Mouse (Mus musculus) lung, postnatal 0 days (tissue): ENCODE measurements around the gene Dlk1. TPM values are rescaled to one million over a fixed set of nuclear protein-coding genes. Genes with fewer than 3 reads are reported as not detected.
"Not testable (repeated sequence)": the region's sequence is repeated elsewhere in the genome, so short reads cannot be mapped to it uniquely, and the experiment has no call there.

ENCODE experiments used
- ATAC-seq: fragments of 200-750 bp; cut with Nextera tagmentation; 2 replicates; pipeline ENCODE4 v1.8.0; 2017; ENCODE audit warnings: moderate library complexity
- DNase-seq: peaks from one replicate; pipeline ENCODE4 v3.0.0-alpha.2; 2016; ENCODE audit warnings: low spot score
- H3K27ac ChIP-seq: fragments of 300-500 bp; sonication (generic); 2 replicates; pipeline ENCODE4 v1.5.1; 2014; ENCODE audit warnings: antibody characterized with exemption, mild to moderate bottlenecking, low read length, mixed read lengths
- H3K27me3 ChIP-seq: fragments of 300-500 bp; sonication (generic); replicated peaks from 2 replicates; pipeline ENCODE4 v1.6.1; 2014; ENCODE audit warnings: low read length, mixed read lengths; ENCODE audit not compliant: insufficient read depth
- H3K36me3 ChIP-seq: fragments of 300-500 bp; sonication (generic); 2 replicates; pipeline ENCODE4 v1.6.1; 2014; ENCODE audit warnings: low read length, mixed read lengths; ENCODE audit not compliant: insufficient read depth
- H3K4me1 ChIP-seq: fragments of 300-500 bp; sonication (generic); 2 replicates; pipeline ENCODE4 v1.6.1; 2014; ENCODE audit warnings: antibody characterized with exemption, low read depth, low read length, mixed read lengths; ENCODE audit not compliant: insufficient read depth
- H3K4me2 ChIP-seq: fragments of 300-500 bp; sonication (generic); replicated peaks from 2 replicates; pipeline ENCODE4 v1.6.1; 2014; ENCODE audit warnings: low read depth, mild to moderate bottlenecking, low read length, moderate library complexity, mixed read lengths
- H3K4me3 ChIP-seq: fragments of 300-500 bp; sonication (generic); 2 replicates; pipeline ENCODE4 v1.5.1; 2014; ENCODE audit warnings: low read depth, low read length
- H3K9ac ChIP-seq: fragments of 300-500 bp; sonication (generic); replicated peaks from 2 replicates; pipeline ENCODE4 v1.6.1; 2014; ENCODE audit warnings: low read depth, mild to moderate bottlenecking
- H3K9me3 ChIP-seq: fragments of 300-500 bp; sonication (generic); 2 replicates; pipeline ENCODE4 v1.6.1; 2016; ENCODE audit warnings: low read length, mixed read lengths
- CTCF ChIP-seq: IDR thresholded peaks from 2 replicates; pipeline ENCODE4 v1.5.1; 2016; ENCODE audit warnings: antibody characterized with exemption, mild to moderate bottlenecking
- EP300 ChIP-seq: IDR thresholded peaks from 2 replicates; pipeline ENCODE4 v1.6.1; 2016; ENCODE audit warnings: antibody characterized with exemption, mild to moderate bottlenecking, control low read depth
- WGBS: fragments of 180-500 bp; shearing (Covaris S2); extraction: QIAGEN DNeasy Blood & Tissue Kit; methylation state at CpG from one replicate; pipeline ENCODE4 v1.1.7; 2014; 5-methylcytosine and 5-hydroxymethylcytosine counted together
- polyA plus RNA-seq: library from polyadenylated mRNA; unstranded; fragments of >200 nt; fragmentation: Nextera tagmentation; extraction: Ambion mirVana; gene quantifications from 2 replicates; pipeline ENCODE4 v1.2.1, GENCODE M21; 2015

Gene Dlk1
- polyA plus RNA-seq, 1 experiment from 2014 or later: 364 TPM

- Histone ChIP-seq H3K27me3 (no peaks in the 10 kb centered on the region), H3K27ac (no peak overlapping the region), H3K4me1 (no peaks in the 10 kb centered on the region), H3K36me3 (no peaks in the 10 kb centered on the region), H3K9me3 (no peaks in the 10 kb centered on the region), H3K9ac (no peak overlapping the region), H3K4me2 (no peak overlapping the region), H3K4me3 (no peak overlapping the region)
- no peak for TF ChIP-seq EP300
- TF ChIP-seq CTCF: no peak
- 54% methylated on average over 9 of the region's 9 CpGs for WGBS
- ATAC-seq (peak; percentile 22), DNase-seq (no peak)
Observed at GRCm38 (mm10) chr12:109474187-109474606, 21.6 kb downstream of the Dlk1 start.

DNA sequence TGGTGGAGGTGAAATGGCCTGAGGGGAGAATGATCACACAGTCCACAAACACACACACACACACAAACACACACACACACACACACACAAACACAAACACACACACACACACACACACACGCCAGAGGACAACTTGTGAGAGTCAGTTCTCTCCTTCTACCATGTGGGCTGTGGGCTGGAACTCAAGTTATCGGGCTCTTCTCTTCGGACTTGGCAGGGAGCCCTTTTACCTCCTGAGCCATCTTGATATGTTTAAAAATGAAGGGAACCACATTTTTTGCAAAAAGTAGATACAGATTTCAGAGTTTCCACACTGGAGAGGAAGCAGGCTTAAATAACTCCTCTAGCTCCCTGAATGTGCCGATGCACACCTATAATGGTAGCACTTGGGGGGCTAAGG is 22.9 kb downstream of the Dlk1 start:
- DNase-seq (no peak), ATAC-seq (no peak)
- no peaks in the 10 kb centered on the region for H3K9me3 ChIP-seq
- H3K4me3 ChIP-seq: no peak overlapping the region
- TF ChIP-seq CTCF (no peak), EP300 (no peak)
- no peaks in the 10 kb centered on the region for H3K4me1 ChIP-seq
- H3K9ac ChIP-seq: no peak overlapping the region
- H3K27ac ChIP-seq: no peak overlapping the region
- H3K4me2 ChIP-seq: no peak overlapping the region
- H3K27me3 ChIP-seq: no peaks in the 10 kb centered on the region
- WGBS: 53% methylated on average over 4 of the region's 4 CpGs
- H3K36me3 ChIP-seq: no peaks in the 10 kb centered on the region

- not testable (repeated sequence) for H3K27ac ChIP-seq, H3K9ac ChIP-seq, H3K36me3 ChIP-seq, H3K4me3 ChIP-seq, H3K27me3 ChIP-seq, ATAC-seq, H3K4me2 ChIP-seq, H3K9me3 ChIP-seq, DNase-seq, H3K4me1 ChIP-seq
- 72% methylated on average over 1 of the region's 1 CpGs for WGBS
Observed at GRCm38 (mm10) chr12:109486525-109486924, 33.9 kb downstream of the Dlk1 start.

DNA sequence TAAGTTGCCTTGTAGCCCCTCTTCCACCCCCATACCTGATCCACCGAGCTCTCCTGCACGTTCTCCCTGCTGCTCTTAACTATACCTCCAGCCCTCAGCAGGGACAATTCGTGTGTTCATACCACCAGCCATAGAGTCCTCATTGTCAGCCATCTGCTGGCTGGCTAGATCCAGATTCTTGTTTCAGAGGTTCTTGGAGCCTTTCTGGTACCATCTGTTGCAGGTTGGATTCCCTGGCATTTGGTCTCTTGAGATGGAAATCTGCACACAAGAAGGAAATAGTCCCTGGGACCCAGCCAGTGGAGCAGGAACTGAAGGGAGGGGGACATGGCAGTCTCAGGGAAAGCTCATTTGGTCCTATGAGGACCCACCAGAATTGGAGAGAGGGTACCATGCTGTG is 39.1 kb downstream of the Dlk1 start:
- DNase-seq (no peak), ATAC-seq (no peak)
- no peak overlapping the region for H3K9ac ChIP-seq
- H3K27ac ChIP-seq: no peak overlapping the region
- no peaks in the 10 kb centered on the region for H3K36me3 ChIP-seq
- no peak overlapping the region for H3K4me2 ChIP-seq
- no peaks in the 10 kb centered on the region for H3K27me3 ChIP-seq
- H3K9me3 ChIP-seq: no peaks in the 10 kb centered on the region
- H3K4me3 ChIP-seq: no peak overlapping the region
- TF ChIP-seq EP300: no peak
- no peak for TF ChIP-seq CTCF
- WGBS: 74% methylated on average over 3 of the region's 3 CpGs
- peaks cover 5% of the 10 kb centered on the region; the same call in 1 of the 2 replicates for H3K4me1 ChIP-seq

GRCm38 (mm10) chr12:109493381-109493780 is 40.8 kb downstream of the Dlk1 start:
- no peak for DNase-seq
- H3K9me3 ChIP-seq: no peaks in the 10 kb centered on the region
- H3K27ac ChIP-seq: no peak overlapping the region
- H3K27me3 ChIP-seq: no peaks in the 10 kb centered on the region
- no peak for ATAC-seq
- 91% methylated on average over 9 of the region's 9 CpGs for WGBS
- TF ChIP-seq CTCF (no peak), EP300 (no peak)
- H3K4me2 ChIP-seq: no peak overlapping the region
- no peaks in the 10 kb centered on the region for H3K36me3 ChIP-seq
- H3K4me1 ChIP-seq: peaks cover 5% of the 10 kb centered on the region; the same call in 1 of the 2 replicates
- H3K9ac ChIP-seq: no peak overlapping the region
- H3K4me3 ChIP-seq: no peak overlapping the region

DNA sequence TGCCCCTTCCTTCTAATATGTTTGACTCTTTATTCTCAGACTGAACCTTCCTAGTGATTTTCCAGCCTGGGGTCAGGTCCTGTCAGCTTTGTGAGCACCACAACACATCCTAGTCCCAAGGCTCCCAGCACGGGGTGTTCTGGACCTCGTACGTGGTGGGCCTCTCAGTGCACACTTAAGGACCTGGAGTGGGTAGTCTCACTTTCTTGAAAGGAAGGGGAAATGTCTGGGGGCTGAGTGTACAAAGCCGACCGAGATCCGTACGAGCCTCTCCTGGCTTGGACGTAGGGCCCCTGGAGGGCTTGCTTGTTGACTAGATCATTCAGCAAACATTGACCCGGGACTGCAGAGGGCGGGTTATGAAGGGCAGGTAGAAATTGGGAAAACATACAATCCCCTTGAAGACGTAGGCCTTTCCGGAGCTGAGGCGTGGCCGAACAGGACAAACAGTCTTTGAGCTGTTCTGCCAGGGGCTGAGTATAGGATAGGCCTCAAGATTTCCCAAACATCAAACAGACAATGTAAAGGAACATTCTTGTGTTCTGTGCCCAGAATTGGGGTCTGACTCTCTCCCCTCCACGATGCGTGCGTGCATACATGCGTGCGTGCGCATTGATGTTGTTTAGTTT is 42.5 kb downstream of the Dlk1 start:
- DNase-seq (peak; percentile 77), ATAC-seq (peak; percentile 91)
- TF ChIP-seq CTCF (no peak), EP300 (no peak)
- no peaks in the 10 kb centered on the region for H3K36me3 ChIP-seq
- peaks cover 5% of the 10 kb centered on the region; the same call in 1 of the 2 replicates for H3K4me1 ChIP-seq
- H3K9ac ChIP-seq: no peak overlapping the region
- no peak overlapping the region for H3K4me2 ChIP-seq
- H3K9me3 ChIP-seq: no peaks in the 10 kb centered on the region
- no peaks in the 10 kb centered on the region for H3K27me3 ChIP-seq
- peak overlapping the region; percentile 72 for H3K27ac ChIP-seq
- WGBS: 52% methylated on average over 20 of the region's 20 CpGs
- H3K4me3 ChIP-seq: no peak overlapping the region

- ATAC-seq (no peak), DNase-seq (no peak)
- H3K9me3 ChIP-seq: no peaks in the 10 kb centered on the region
- H3K9ac ChIP-seq: no peak overlapping the region
- peaks cover 5% of the 10 kb centered on the region; the same call in 1 of the 2 replicates for H3K4me1 ChIP-seq
- WGBS: 69% methylated on average over 6 of the region's 6 CpGs
- H3K27ac ChIP-seq: no peak overlapping the region
- H3K4me3 ChIP-seq: no peak overlapping the region
- H3K4me2 ChIP-seq: no peak overlapping the region
- H3K27me3 ChIP-seq: no peaks in the 10 kb centered on the region
- H3K36me3 ChIP-seq: no peaks in the 10 kb centered on the region
- no peak for TF ChIP-seq CTCF
Observed at GRCm38 (mm10) chr12:109496397-109496796, 43.8 kb downstream of the Dlk1 start.
